Mouse (Mus musculus) hematopoietic stem cell, adult 5-6 weeks (primary cell): ENCODE results near the gene Serpina11. TPM values are rescaled to one million over a fixed set of nuclear protein-coding genes. Genes with fewer than 3 reads are reported as not detected.
"Not testable (repeated sequence)": the region's sequence is repeated elsewhere in the genome, so short reads cannot be mapped to it uniquely, and the experiment has no call there.

Experiments used
- ATAC-seq, 2 experiments: fragments of 125-278 bp in 1 of 2; replicated peaks in 1 of 2; 2 replicates each; pipeline ENCODE4 v1.8.0; 2016 to 2017; ENCODE audit warnings: inconsistent platforms in 2 of 2, mild to moderate bottlenecking in 2 of 2, moderate number of reproducible peaks in 2 of 2, low read depth in 1 of 2, moderate TSS enrichment in 1 of 2; ENCODE audit not compliant: low FRiP score in 2 of 2, poor library complexity in 2 of 2, severe bottlenecking in 2 of 2, insufficient read depth in 1 of 2, low TSS enrichment in 1 of 2
- total RNA-seq: library from RNA; stranded (forward); fragments of 172-1452, 232-1000 nt; gene quantifications from 2 replicates; pipeline ENCODE4 v1.2.3, GENCODE M21; 2017

Serpina11 gene
- total RNA-seq, 1 experiment from 2014 or later, result not detected

DNA sequence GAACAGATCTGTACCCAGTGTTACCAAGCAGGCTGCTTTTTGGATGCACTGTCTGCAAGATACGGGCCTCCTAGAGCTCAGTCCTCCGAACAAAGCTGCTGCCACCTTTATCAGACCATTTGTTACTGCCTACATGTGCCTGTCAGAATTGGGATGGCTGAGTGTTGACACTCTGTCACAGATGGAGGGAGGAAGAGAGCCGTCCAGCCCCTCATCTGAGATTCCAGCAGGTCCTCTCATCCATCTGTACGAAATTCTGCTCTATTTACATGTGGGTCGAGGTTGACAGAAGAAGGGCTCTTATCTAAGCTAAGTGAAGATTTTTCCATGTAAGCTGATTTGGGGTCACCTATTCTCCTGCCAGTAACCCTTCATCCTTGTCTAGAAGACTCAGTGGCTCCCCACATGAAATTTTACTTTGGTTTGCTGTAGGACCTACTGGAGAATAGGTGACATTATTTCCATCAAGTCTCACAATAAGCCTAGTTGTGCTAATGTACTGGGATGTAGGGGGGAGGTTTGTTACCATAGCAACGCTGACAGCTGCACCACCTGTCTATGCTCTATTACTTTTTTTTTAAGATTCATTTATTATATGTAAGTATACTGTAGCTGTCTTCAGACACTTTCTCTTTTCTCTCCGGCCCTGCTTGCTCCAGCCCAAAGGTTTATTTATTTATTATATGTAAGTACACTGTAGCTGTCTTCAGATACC, 8.0 kb downstream of the Serpina11 start:
- ATAC-seq, result no peak

DNA sequence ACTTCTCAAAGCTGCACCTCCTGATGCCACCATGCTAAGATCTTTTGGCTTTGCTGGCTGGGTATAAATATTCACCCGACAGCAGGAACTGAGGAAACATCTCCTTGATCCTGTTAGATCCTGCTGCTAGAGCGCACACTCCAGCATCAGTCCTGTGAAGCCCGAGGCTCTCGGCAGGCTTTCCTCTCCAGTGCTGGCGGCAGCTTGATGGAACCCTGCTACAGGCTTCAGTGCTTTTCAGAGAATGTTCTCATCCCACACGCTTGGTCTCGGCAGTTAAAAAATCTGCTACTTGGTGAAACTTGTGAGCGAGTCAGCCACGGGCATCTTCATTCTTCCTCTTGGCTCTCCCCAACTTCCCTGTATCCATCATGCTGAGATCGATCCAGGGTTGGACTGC, 11.5 kb downstream of the Serpina11 start:
- no peak for ATAC-seq

DNA sequence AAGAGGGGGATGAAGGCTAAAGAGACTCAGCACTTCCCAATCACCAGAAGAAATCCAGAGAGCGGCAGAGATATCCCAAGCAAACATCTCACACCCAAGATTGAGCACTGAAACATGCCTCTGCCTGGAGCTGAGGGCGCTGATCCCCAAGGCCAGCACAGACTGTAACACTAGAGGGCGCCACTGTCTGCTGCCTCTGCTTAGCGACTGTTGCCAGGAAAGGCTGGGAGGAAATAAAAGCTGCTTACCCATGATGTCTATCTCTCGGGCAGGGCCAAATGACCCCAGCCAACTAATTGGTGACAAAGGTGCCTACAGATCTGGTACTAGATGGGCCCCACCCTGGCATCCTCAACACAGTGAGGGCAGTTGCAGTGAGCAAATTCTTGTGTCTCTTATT, 11.9 kb downstream of the Serpina11 start:
- ATAC-seq, result peak; percentile 53 to 71; a peak in 3 of 4 replicates

DNA sequence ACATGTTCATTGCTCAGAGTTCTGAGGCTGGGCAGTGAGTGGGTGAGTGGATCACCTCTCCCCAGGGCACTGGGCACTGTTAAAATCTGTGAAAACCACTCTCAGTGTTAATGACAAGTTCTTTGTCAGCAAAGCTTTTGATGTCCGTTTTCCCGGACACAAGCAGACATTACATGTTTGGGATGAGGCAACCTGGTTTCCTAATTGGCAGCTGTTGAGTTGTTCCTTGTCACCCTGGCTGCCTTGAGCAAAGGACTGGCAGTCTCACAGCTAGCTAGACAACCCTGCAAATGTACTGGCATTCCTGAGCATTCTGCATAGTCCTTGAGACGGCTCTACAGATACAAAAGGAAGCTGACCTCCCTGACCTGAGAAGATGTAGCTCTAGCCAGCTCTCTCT, 12.7 kb downstream of the Serpina11 start:
- ATAC-seq, result no peak

DNA sequence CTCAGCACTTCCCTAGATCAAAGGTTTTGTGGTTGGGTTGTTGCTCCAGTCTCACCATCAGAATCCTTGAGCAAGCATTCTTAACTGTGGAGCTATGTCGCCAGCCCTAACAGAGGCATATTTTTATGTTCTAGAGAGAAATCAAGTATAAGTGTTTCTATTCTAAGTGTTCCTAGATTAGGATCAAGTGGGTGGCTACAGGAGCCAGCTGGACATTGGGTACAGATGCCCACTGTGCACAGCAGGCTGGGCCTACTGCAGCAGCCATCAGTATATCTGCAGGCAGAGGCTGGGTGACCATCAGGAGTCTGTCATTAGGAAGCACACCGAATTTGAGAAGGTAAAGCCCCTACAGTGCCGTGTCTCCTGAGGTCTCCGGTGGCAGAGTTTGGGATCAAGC, 18.7 kb downstream of the Serpina11 start:
- no peak for ATAC-seq

GRCm38 (mm10) chr12:103969577-103970116, 20.1 kb downstream of the Serpina11 start:
- no peak for ATAC-seq

- ATAC-seq, result no peak
Observed at GRCm38 (mm10) chr12:103966761-103967160, 23.0 kb downstream of the Serpina11 start.

DNA sequence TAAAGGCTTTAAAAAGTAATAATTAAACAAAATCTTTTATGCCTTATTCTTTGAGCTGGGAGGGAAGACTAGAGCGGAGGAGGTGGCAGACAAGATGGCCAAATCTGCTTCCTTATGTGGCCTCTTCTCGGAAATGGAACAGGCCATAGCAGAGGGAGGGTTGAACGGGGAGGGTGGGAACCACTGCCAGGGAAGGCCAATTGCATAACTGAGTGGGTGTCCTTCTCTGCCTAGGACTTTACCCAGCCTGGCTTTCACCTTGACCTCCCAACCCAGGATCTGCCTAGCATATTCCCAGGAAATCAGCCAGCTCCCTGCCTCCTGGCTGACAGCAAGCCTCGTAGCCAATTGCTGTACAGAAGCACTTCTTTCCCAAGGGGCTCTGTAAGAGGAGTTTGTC, 26.5 kb downstream of the Serpina11 start:
- ATAC-seq, result no peak

DNA sequence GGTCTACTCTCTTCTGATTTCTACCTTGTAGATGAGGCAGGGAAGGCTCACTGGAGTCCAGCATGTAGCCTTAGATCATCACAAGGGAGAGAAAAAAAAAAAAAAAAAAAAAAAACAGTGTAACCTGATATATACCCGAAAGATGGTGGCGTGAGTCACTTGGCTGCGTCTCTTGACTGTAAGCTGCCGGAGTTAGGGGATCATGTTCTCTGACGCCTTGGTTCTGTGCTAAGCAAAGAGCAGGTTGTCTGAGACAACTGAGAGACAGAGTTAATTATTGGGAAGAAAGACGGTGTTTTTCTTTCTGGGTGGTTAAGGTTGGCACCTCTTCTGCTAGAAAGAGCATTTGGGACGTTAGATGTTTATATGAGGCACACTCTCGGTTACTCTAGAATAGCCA, 26.9 kb downstream of the Serpina11 start:
- ATAC-seq, result no peak

- ATAC-seq, result no peak
Observed at GRCm38 (mm10) chr12:103962337-103962736, 27.4 kb downstream of the Serpina11 start.

- ATAC-seq, result no peak
Observed at GRCm38 (mm10) chr12:103961716-103962115, 28.0 kb downstream of the Serpina11 start.

GRCm38 (mm10) chr12:103958798-103959197, 31.0 kb downstream of the Serpina11 start, which contains the start of gene Serpina1e:
Serpina1e (minus strand) TSS chr12:103958975.
- ATAC-seq, result no peak

- ATAC-seq, result not testable (repeated sequence)
Observed at GRCm38 (mm10) chr12:103956555-103956954, 33.2 kb downstream of the Serpina11 start.

DNA sequence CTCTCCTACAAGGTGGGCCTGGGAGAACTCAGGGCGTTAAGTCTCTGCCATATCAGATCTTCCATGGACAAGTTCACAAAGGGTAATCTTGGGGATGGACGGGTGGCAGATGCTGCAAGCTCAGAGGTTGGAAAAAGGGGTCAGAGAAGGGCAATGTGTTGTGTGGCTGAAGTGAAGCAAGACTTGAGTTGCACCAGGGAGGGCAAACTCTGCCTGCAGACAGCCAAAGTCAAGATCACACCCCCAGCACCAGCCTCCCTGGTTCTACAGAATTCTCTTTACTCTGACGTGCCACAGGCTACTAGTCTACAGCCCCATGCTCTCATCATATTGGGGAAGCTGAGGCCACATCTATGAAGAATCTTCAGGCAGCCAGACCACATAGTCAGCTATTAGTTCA, 36.8 kb downstream of the Serpina11 start:
- ATAC-seq, result not testable (repeated sequence)

DNA sequence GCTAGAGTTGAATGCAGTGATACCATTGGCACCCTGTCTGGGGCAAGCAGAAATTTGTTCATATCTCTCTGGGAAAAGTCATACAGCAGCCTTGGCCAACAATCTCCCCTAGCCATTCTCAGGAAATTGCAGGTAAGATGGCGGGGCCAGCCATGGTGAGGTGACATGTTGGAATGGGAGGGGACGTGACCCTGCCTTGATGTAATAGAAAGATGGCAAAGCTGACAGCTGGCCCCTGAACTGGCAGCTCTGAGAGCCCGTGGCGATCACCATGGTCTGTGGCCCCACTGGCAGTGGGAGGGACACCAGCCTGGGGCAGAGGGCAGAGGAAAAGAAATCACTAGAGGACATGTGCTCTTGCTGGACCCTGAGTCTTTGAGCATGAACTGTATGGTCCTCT, 43.5 kb downstream of the Serpina11 start:
- no peak for ATAC-seq

Other genes starting within 250 kb of the Serpina11 start
- gene Serpina1d, start 216.4 kb downstream of the Serpina11 start, total RNA-seq, result not detected in 2 replicates
- not detected in 2 replicates for gene Serpina1b, start 159.6 kb downstream of the Serpina11 start, total RNA-seq
- not detected in 2 replicates for gene Serpina1a, start 126.4 kb downstream of the Serpina11 start, total RNA-seq
- not detected in 2 replicates for gene Serpina1c, start 85.1 kb downstream of the Serpina11 start, total RNA-seq
- not detected in 2 replicates for gene Serpina1e, start 31.0 kb downstream of the Serpina11 start, total RNA-seq
- gene Serpina9, start 23.8 kb upstream of the Serpina11 start, total RNA-seq, result not detected in 2 replicates
- gene Serpina12, start 54.5 kb upstream of the Serpina11 start, total RNA-seq, result not detected in 2 replicates
- gene Serpina5, start 111.2 kb upstream of the Serpina11 start, total RNA-seq, result not detected in 2 replicates
- gene Serpina3a, start 122.8 kb upstream of the Serpina11 start, total RNA-seq, result not detected in 2 replicates
- gene Serpina3b, start 138.0 kb upstream of the Serpina11 start, total RNA-seq, result not detected in 2 replicates
- not detected in 2 replicates for gene Serpina3c, start 163.9 kb upstream of the Serpina11 start, total RNA-seq
- 7.3 and 9.6 TPM in 2 replicates for gene Serpina3f, start 224.6 kb upstream of the Serpina11 start, total RNA-seq
- 197 and 202 TPM in 2 replicates for gene Serpina3g, start 246.3 kb upstream of the Serpina11 start, total RNA-seq